8 mouse cellular contexts compared by ENCODE assay signal in genomic region chr13:59822507-59823462, GRCm38 (mm10). TPM values are rescaled to one million over a fixed set of nuclear protein-coding genes. Genes with fewer than 3 reads are reported as not detected.
A peak's percentile ranks its signal among the peaks of the same experiment; 100 is the strongest.
DNase-seq lines count a peak whose midpoint lies in the region; ATAC-seq and TF ChIP-seq lines count a peak whose summit lies in the region.

TSS of gene Tut7 (minus strand) at chr13:59823147.

- peak within 1 kb of the TSS; percentile 79 for H3K9ac ChIP-seq in forebrain, postnatal 0 days
- H3K9ac ChIP-seq in lung, embryonic 15.5 days: peak within 1 kb of the TSS; percentile 91

- peak; percentile 94 for DNase-seq in G1E (ENCODE audit: low spot score)
- peak; percentile 89 to 92 for DNase-seq in cerebellum, adult 18-20 months
- peak; percentile 96 for DNase-seq in forebrain, postnatal 0 days
- peak; percentile 95 for DNase-seq in heart, postnatal 4 days
- DNase-seq in layer of hippocampus, adult 8-10 months (ENCODE audit: low spot score in 2 of 2): peak; percentile 90 to 91
- peak; percentile 90 for DNase-seq in ovary, adult 18-20 months (ENCODE audit: low spot score)
- peak; percentile 98 for DNase-seq in thymus, postnatal 0 days (ENCODE audit: low spot score)

- peak within 1 kb of the TSS; percentile 83 for H3K4me2 ChIP-seq in forebrain, postnatal 0 days (ENCODE audit: low read depth)
- peak within 1 kb of the TSS; percentile 63 for H3K4me2 ChIP-seq in lung, embryonic 15.5 days

- peak within 1 kb of the TSS; percentile 93 for H3K4me3 ChIP-seq in G1E (ENCODE audit: low read depth, low read length)
- peak within 1 kb of the TSS; percentile 68 for H3K4me3 ChIP-seq in forebrain, postnatal 0 days (ENCODE audit: low read depth, low read length)
- peak within 1 kb of the TSS; percentile 98 for H3K4me3 ChIP-seq in lung, embryonic 15.5 days

- H3K9me3 ChIP-seq in G1E (replicated peaks): no peaks in the 10 kb centered on the region
- no peaks in the 10 kb centered on the region for H3K9me3 ChIP-seq in forebrain, postnatal 0 days (ENCODE audit: low read length)
- H3K9me3 ChIP-seq in lung, embryonic 15.5 days: no peaks in the 10 kb centered on the region

- no peaks in the 10 kb centered on the region for H3K27me3 ChIP-seq in G1E (ENCODE audit: insufficient read depth, low read length)
- H3K27me3 ChIP-seq in forebrain, postnatal 0 days (ENCODE audit: insufficient read depth, low read length): no peaks in the 10 kb centered on the region
- no peaks in the 10 kb centered on the region for H3K27me3 ChIP-seq in lung, embryonic 15.5 days

- H3K36me3 ChIP-seq in G1E (replicated peaks): peaks cover 28% of the 10 kb centered on the region
- H3K36me3 ChIP-seq in forebrain, postnatal 0 days (ENCODE audit: insufficient read depth): 0 out of 2 replicates have a peak, but pooled peaks cover 5% of the 10 kb centered on the region
- peaks cover 5% of the 10 kb centered on the region; the same call in 1 of the 2 replicates for H3K36me3 ChIP-seq in lung, embryonic 15.5 days

- 2% methylated on average over 97 of the region's 100 CpGs for WGBS in forebrain, postnatal 0 days
- WGBS in lung, embryonic 15.5 days: under 1% methylated on average over 100 of the region's 100 CpGs

- ATAC-seq in G1E (ENCODE audit: extremely low read depth, insufficient number of reproducible peaks, low FRiP score, poor library complexity, severe bottlenecking): peak; percentile 62
- ATAC-seq in forebrain, postnatal 0 days: peak; percentile 99
- ATAC-seq in lung, embryonic 15.5 days (ENCODE audit: borderline replicate concordance, extremely low read depth, low FRiP score, low TSS enrichment): peak; percentile 98

- H3K4me1 ChIP-seq in G1E (ENCODE audit: insufficient read depth, low read depth, low read length): peaks cover 41% of the 10 kb centered on the region
- H3K4me1 ChIP-seq in forebrain, postnatal 0 days (ENCODE audit: insufficient read depth): peaks cover 24% of the 10 kb centered on the region
- peaks cover 28% of the 10 kb centered on the region for H3K4me1 ChIP-seq in lung, embryonic 15.5 days

- no peak for TF ChIP-seq CTCF in G1E (IDR thresholded peaks at IDR 0.05; ENCODE audit: low read depth, low read length)
- TF ChIP-seq CTCF in forebrain, postnatal 0 days (IDR thresholded peaks at IDR 0.05; ENCODE audit: low read depth): no peak

- H3K27ac ChIP-seq in forebrain, postnatal 0 days (ENCODE audit: low read depth, low read length): peak within 1 kb of the TSS; percentile 88
- H3K27ac ChIP-seq in lung, embryonic 15.5 days: peak within 1 kb of the TSS; percentile 95

RNA-seq across cellular contexts. Expression of gene Tut7, which starts in this region (rescaled TPM):
- total RNA-seq in G1E (2014; fragmentation: Nextera tagmentation) (215 and 232 TPM in 2 replicates), G1E (2017) (166 and 194 TPM in 2 replicates)
- 59.6 and 66.1 TPM in 2 replicates for polyA plus RNA-seq in G1E (2012)
- total RNA-seq in forebrain, postnatal 0 days (2014; rRNA removed): 42.3 and 51.2 TPM in 2 replicates
- polyA plus RNA-seq in forebrain, postnatal 0 days (2015; fragmentation: Nextera tagmentation; extraction: Ambion mirVana): 26.8 and 36.8 TPM in 2 replicates
- total RNA-seq in heart, postnatal 4 days (2021): 10 to 100 TPM; 52.2 to 54.1 TPM
- total RNA-seq in layer of hippocampus, adult 8-10 months (2022): 10 to 100 TPM; 61.3 to 71.4 (median 63.6) TPM
- polyA plus RNA-seq in lung, embryonic 15.5 days (2015; fragmentation: Nextera tagmentation; extraction: Ambion mirVana): 46.5 and 49.3 TPM in 2 replicates
- 52.1 and 68.0 TPM in 2 replicates for polyA plus RNA-seq in thymus, postnatal 0 days (2015; fragmentation: Nextera tagmentation; extraction: Ambion mirVana)

Comparison
In these comparisons a context has a peak if more than half of its experiments do, and no peak if none do; other contexts are left out.
1. Peak in every context shown above with its lines: DNase-seq, ATAC-seq, H3K4me3 ChIP-seq and H3K27ac ChIP-seq.